ENCODE assay signal across 11 mouse cellular contexts in genomic region chr15:81926446-81926822, GRCm38 (mm10). TPM values are rescaled to one million over a fixed set of nuclear protein-coding genes. Genes with fewer than 3 reads are reported as not detected.
DNase-seq lines count a peak whose midpoint lies in the region; ATAC-seq and TF ChIP-seq lines count a peak whose summit lies in the region.
"Had no signal": no experiment of that assay in that cellular context is flagged by ENCODE, and none has a peak within 500 bp of the region (broad histone marks: within the 10 kb centered on the region; RNA-seq: fewer than 3 reads in every experiment).

No protein-coding gene starts in this region.

- H3K27ac ChIP-seq in heart, embryonic 12.5 days (ENCODE audit: poor library complexity, severe bottlenecking) = no peak overlapping the region
- H3K27ac ChIP-seq in embryonic facial prominence, embryonic 10.5 days (replicated peaks) = peak overlapping the region; percentile 86
- peak overlapping the region; percentile 87 for H3K27ac ChIP-seq in hindbrain, embryonic 13.5 days
- H3K27ac ChIP-seq in midbrain, embryonic 10.5 days (replicated peaks) = peak overlapping the region; percentile 88
- H3K27ac ChIP-seq in thymus, adult 2 months (ENCODE audit: control insufficient read depth, insufficient read depth, low read length) = no peak overlapping the region

- TF ChIP-seq CTCF in thymus, adult 2 months (IDR thresholded peaks at IDR 0.05; ENCODE audit: borderline replicate concordance, control insufficient read depth, extremely low read depth, insufficient read depth, low read length, poor library complexity) = no peak

- 0 out of 2 replicates have a peak, but pooled peaks cover 3% of the 10 kb centered on the region for H3K36me3 ChIP-seq in heart, embryonic 12.5 days
- H3K36me3 ChIP-seq in embryonic facial prominence, embryonic 10.5 days (replicated peaks) = peaks cover 15% of the 10 kb centered on the region
- peaks cover 7% of the 10 kb centered on the region; the same call in 1 of the 2 replicates for H3K36me3 ChIP-seq in hindbrain, embryonic 13.5 days
- H3K36me3 ChIP-seq in midbrain, embryonic 10.5 days = peaks cover 20% of the 10 kb centered on the region
- H3K36me3 ChIP-seq in thymus, adult 2 months (ENCODE audit: control insufficient read depth, insufficient read depth, low read length) = no peaks in the 10 kb centered on the region

- peak overlapping the region; percentile 85 for H3K4me2 ChIP-seq in heart, embryonic 12.5 days
- H3K4me2 ChIP-seq in hindbrain, embryonic 13.5 days = peak overlapping the region; percentile 94

- no peaks in the 10 kb centered on the region for H3K9me3 ChIP-seq in heart, embryonic 12.5 days (replicated peaks)
- no peaks in the 10 kb centered on the region for H3K9me3 ChIP-seq in embryonic facial prominence, embryonic 10.5 days
- H3K9me3 ChIP-seq in hindbrain, embryonic 13.5 days = no peaks in the 10 kb centered on the region
- no peaks in the 10 kb centered on the region for H3K9me3 ChIP-seq in midbrain, embryonic 10.5 days (replicated peaks)

- H3K4me1 ChIP-seq in heart, embryonic 12.5 days (replicated peaks) = peaks cover 15% of the 10 kb centered on the region
- H3K4me1 ChIP-seq in embryonic facial prominence, embryonic 10.5 days = peaks cover 28% of the 10 kb centered on the region
- peaks cover 44% of the 10 kb centered on the region for H3K4me1 ChIP-seq in hindbrain, embryonic 13.5 days (replicated peaks)
- H3K4me1 ChIP-seq in midbrain, embryonic 10.5 days = peaks cover 29% of the 10 kb centered on the region
- peaks cover 16% of the 10 kb centered on the region for H3K4me1 ChIP-seq in thymus, adult 2 months (replicated peaks; ENCODE audit: control insufficient read depth, insufficient read depth, low read length)

- DNase-seq in heart, adult 8-10 months (ENCODE audit: low spot score) = no peak
- DNase-seq in embryonic facial prominence, embryonic 10.5 days (ENCODE audit: low spot score) = no peak
- no peak for DNase-seq in midbrain, embryonic 10.5 days (ENCODE audit: low spot score)
- no peak for DNase-seq in right cerebral cortex, postnatal 14 days
- DNase-seq in thymus, adult 2 months = no peak
- DNase-seq in cerebellum, adult 11 months = no peak

- no peak overlapping the region; the same call in 1 of the 2 replicates for H3K9ac ChIP-seq in heart, embryonic 12.5 days
- H3K9ac ChIP-seq in hindbrain, embryonic 13.5 days = no peak overlapping the region

- no peaks in the 10 kb centered on the region for H3K27me3 ChIP-seq in heart, embryonic 12.5 days (replicated peaks)
- no peaks in the 10 kb centered on the region for H3K27me3 ChIP-seq in embryonic facial prominence, embryonic 10.5 days (replicated peaks; ENCODE audit: low read depth, poor library complexity, severe bottlenecking)
- no peaks in the 10 kb centered on the region for H3K27me3 ChIP-seq in hindbrain, embryonic 13.5 days
- no peaks in the 10 kb centered on the region for H3K27me3 ChIP-seq in midbrain, embryonic 10.5 days (ENCODE audit: low read depth, poor library complexity, severe bottlenecking)
- no peaks in the 10 kb centered on the region for H3K27me3 ChIP-seq in thymus, adult 2 months (ENCODE audit: control insufficient read depth, insufficient read depth, low read length)

- no peak for ATAC-seq in heart, embryonic 12.5 days (ENCODE audit: insufficient number of reproducible peaks, low FRiP score)
- ATAC-seq in hindbrain, embryonic 13.5 days (ENCODE audit: low FRiP score) = peak; percentile 27; the same call in 1 of the 2 replicates

- peak overlapping the region; percentile 61; the same call in 1 of the 2 replicates for H3K4me3 ChIP-seq in heart, embryonic 12.5 days
- peak overlapping the region; percentile 86 for H3K4me3 ChIP-seq in embryonic facial prominence, embryonic 10.5 days
- peak overlapping the region; percentile 73 for H3K4me3 ChIP-seq in hindbrain, embryonic 13.5 days
- peak overlapping the region; percentile 90 for H3K4me3 ChIP-seq in midbrain, embryonic 10.5 days
- no peak overlapping the region for H3K4me3 ChIP-seq in thymus, adult 2 months (ENCODE audit: control insufficient read depth, insufficient read depth, low read length)

- no peak for TF ChIP-seq POLR2A in thymus, adult 2 months (IDR thresholded peaks at IDR 0.05; ENCODE audit: control insufficient read depth, extremely low read depth, insufficient read depth, low read length, poor library complexity)

- 37% methylated on average over 9 of the region's 9 CpGs for WGBS in heart, embryonic 12.5 days
- WGBS in embryonic facial prominence, embryonic 10.5 days = 38% methylated on average over 9 of the region's 9 CpGs
- 25% methylated on average over 9 of the region's 9 CpGs for WGBS in hindbrain, embryonic 13.5 days
- 36% methylated on average over 9 of the region's 9 CpGs for WGBS in midbrain, embryonic 10.5 days
- WGBS in thymus, adult 2 months = 42% methylated on average over 9 of the region's 9 CpGs

RNA-seq across cellular contexts. Expression of gene Polr3h, which starts 0.4 kb away (rescaled TPM):
- polyA plus RNA-seq in heart, embryonic 12.5 days (2016; fragmentation: Nextera tagmentation; extraction: Ambion mirVana) = 106 and 121 TPM in 2 replicates
- total RNA-seq in heart, adult 8-10 months (2022) = 10 to 100 TPM in 1 of 4 experiments, 1 to 10 TPM in 3; 7.6 to 10.3 (median 9.6) TPM
- polyA plus RNA-seq in embryonic facial prominence, embryonic 10.5 days (2016; fragmentation: Nextera tagmentation; extraction: Ambion mirVana) = 74.3 and 84.5 TPM in 2 replicates
- polyA plus RNA-seq in hindbrain, embryonic 13.5 days (2015; fragmentation: Nextera tagmentation; extraction: Ambion mirVana) = 73.3 and 76.8 TPM in 2 replicates
- 76.2 and 80.8 TPM in 2 replicates for polyA plus RNA-seq in midbrain, embryonic 10.5 days (2016; fragmentation: Nextera tagmentation; extraction: Ambion mirVana)
- 16.7 and 17.5 TPM in 2 replicates for polyA plus RNA-seq in thymus, adult 2 months (2012; rRNA removed)

RNA-seq across cellular contexts. Expression of gene Csdc2, which starts 10.1 kb away (rescaled TPM):
- 6.2 and 6.3 TPM in 2 replicates for polyA plus RNA-seq in heart, embryonic 12.5 days (2016; fragmentation: Nextera tagmentation; extraction: Ambion mirVana)
- total RNA-seq in heart, adult 8-10 months (2022) = 100 to 1,000 TPM in 1 of 4 experiments, 10 to 100 TPM in 3; 64.7 to 103 (median 72.9) TPM
- 8.1 and 8.5 TPM in 2 replicates for polyA plus RNA-seq in embryonic facial prominence, embryonic 10.5 days (2016; fragmentation: Nextera tagmentation; extraction: Ambion mirVana)
- polyA plus RNA-seq in hindbrain, embryonic 13.5 days (2015; fragmentation: Nextera tagmentation; extraction: Ambion mirVana) = 130 and 137 TPM in 2 replicates
- polyA plus RNA-seq in midbrain, embryonic 10.5 days (2016; fragmentation: Nextera tagmentation; extraction: Ambion mirVana) = 13.8 and 20.6 TPM in 2 replicates
- 1.9 and 6.8 TPM in 2 replicates for polyA plus RNA-seq in thymus, adult 2 months (2012; rRNA removed)

RNA-seq across cellular contexts. Expression of gene Pmm1, which starts 34.3 kb away (rescaled TPM):
- 17.7 and 19.6 TPM in 2 replicates for polyA plus RNA-seq in heart, embryonic 12.5 days (2016; fragmentation: Nextera tagmentation; extraction: Ambion mirVana)
- 10 to 100 TPM; 25.4 to 39.1 (median 28.2) TPM for total RNA-seq in heart, adult 8-10 months (2022)
- 21.9 and 26.9 TPM in 2 replicates for polyA plus RNA-seq in embryonic facial prominence, embryonic 10.5 days (2016; fragmentation: Nextera tagmentation; extraction: Ambion mirVana)
- polyA plus RNA-seq in hindbrain, embryonic 13.5 days (2015; fragmentation: Nextera tagmentation; extraction: Ambion mirVana) = 62.9 and 65.3 TPM in 2 replicates
- 31.9 and 34.9 TPM in 2 replicates for polyA plus RNA-seq in midbrain, embryonic 10.5 days (2016; fragmentation: Nextera tagmentation; extraction: Ambion mirVana)
- polyA plus RNA-seq in thymus, adult 2 months (2012; rRNA removed) = 64.1 and 68.7 TPM in 2 replicates

RNA-seq across cellular contexts. Expression of gene 1700029P11Rik, which starts 53.9 kb away (rescaled TPM):
- polyA plus RNA-seq in heart, embryonic 12.5 days (2016; fragmentation: Nextera tagmentation; extraction: Ambion mirVana) = not detected in 2 replicates
- not detected for total RNA-seq in heart, adult 8-10 months (2022)
- not detected in 2 replicates for polyA plus RNA-seq in embryonic facial prominence, embryonic 10.5 days (2016; fragmentation: Nextera tagmentation; extraction: Ambion mirVana)
- not detected in 2 replicates for polyA plus RNA-seq in hindbrain, embryonic 13.5 days (2015; fragmentation: Nextera tagmentation; extraction: Ambion mirVana)
- polyA plus RNA-seq in midbrain, embryonic 10.5 days (2016; fragmentation: Nextera tagmentation; extraction: Ambion mirVana) = not detected in 2 replicates
- polyA plus RNA-seq in thymus, adult 2 months (2012; rRNA removed) = not detected in 2 replicates
- total RNA-seq: adrenal gland, postnatal 36 days; left cerebral cortex, adult 18-20 months had no signal
- polyA plus RNA-seq: C2C12 had no signal

RNA-seq across cellular contexts. Expression of gene Aco2, which starts 54.3 kb away (rescaled TPM):
- polyA plus RNA-seq in heart, embryonic 12.5 days (2016; fragmentation: Nextera tagmentation; extraction: Ambion mirVana) = 497 and 519 TPM in 2 replicates
- 1,000 to 10,000 TPM; 2,119 to 2,448 (median 2,260) TPM for total RNA-seq in heart, adult 8-10 months (2022)
- 153 TPM in 2 replicates for polyA plus RNA-seq in embryonic facial prominence, embryonic 10.5 days (2016; fragmentation: Nextera tagmentation; extraction: Ambion mirVana)
- 237 and 248 TPM in 2 replicates for polyA plus RNA-seq in hindbrain, embryonic 13.5 days (2015; fragmentation: Nextera tagmentation; extraction: Ambion mirVana)
- polyA plus RNA-seq in midbrain, embryonic 10.5 days (2016; fragmentation: Nextera tagmentation; extraction: Ambion mirVana) = 152 and 163 TPM in 2 replicates
- 342 and 377 TPM in 2 replicates for polyA plus RNA-seq in thymus, adult 2 months (2012; rRNA removed)

Comparison
In these comparisons a context has a peak if more than half of its experiments do, and no peak if none do; other contexts are left out.
1. H3K27ac ChIP-seq: peak in embryonic facial prominence, embryonic 10.5 days (single experiment), hindbrain, embryonic 13.5 days (single experiment) and midbrain, embryonic 10.5 days (single experiment); none in heart, embryonic 12.5 days (single experiment) and thymus, adult 2 months (single experiment).